Comparison of ENCODE assay signal across 23 mouse cellular contexts in genomic region chr13:109808039-109808438, GRCm38 (mm10).
DNase-seq lines count a peak whose midpoint lies in the region; ATAC-seq and TF ChIP-seq lines count a peak whose summit lies in the region.
"Had no signal": no experiment of that assay in that cellular context is flagged by ENCODE, and none has a peak within 500 bp of the region (broad histone marks: within the 10 kb centered on the region; RNA-seq: fewer than 3 reads in every experiment).

No protein-coding gene starts in this region.

- H3K4me3 ChIP-seq in hindbrain, embryonic 13.5 days = no peak overlapping the region
- H3K4me3 ChIP-seq in hindbrain, embryonic 14.5 days (replicated peaks; ENCODE audit: low read length) = no peak overlapping the region
- H3K4me3 ChIP-seq in lung, embryonic 14.5 days (ENCODE audit: low read depth, low read length) = no peak overlapping the region
- no peak overlapping the region for H3K4me3 ChIP-seq in lung, adult 2 months (replicated peaks; ENCODE audit: extremely low read depth, low read depth, low read length)
- H3K4me3 ChIP-seq in embryonic facial prominence, embryonic 13.5 days = no peak overlapping the region
- H3K4me3 ChIP-seq: heart, embryonic 15.5 days; megakaryocyte, embryonic 14.5 days; neural tube, embryonic 12.5 days had no signal

- 76% methylated on average over 6 of the region's 6 CpGs for WGBS in hindbrain, embryonic 13.5 days
- WGBS in hindbrain, embryonic 14.5 days = 80% methylated on average over 6 of the region's 6 CpGs
- WGBS in lung, embryonic 14.5 days = 48% methylated on average over 6 of the region's 6 CpGs
- 60% methylated on average over 6 of the region's 6 CpGs for WGBS in lung, adult 2 months
- WGBS in embryonic facial prominence, embryonic 13.5 days = 52% methylated on average over 6 of the region's 6 CpGs

- H3K27ac ChIP-seq in hindbrain, embryonic 13.5 days = peak overlapping the region; percentile 23; the same call in 1 of the 2 replicates
- H3K27ac ChIP-seq in hindbrain, embryonic 14.5 days = no peak overlapping the region
- H3K27ac ChIP-seq in lung, embryonic 14.5 days (ENCODE audit: low read depth) = peak overlapping the region; percentile 30; the same call in 1 of the 2 replicates
- no peak overlapping the region for H3K27ac ChIP-seq in embryonic facial prominence, embryonic 13.5 days
- H3K27ac ChIP-seq: heart, embryonic 15.5 days; liver, embryonic 14.5 days; neural tube, embryonic 12.5 days had no signal

- peaks cover 11% of the 10 kb centered on the region; the same call in 1 of the 2 replicates for H3K4me1 ChIP-seq in hindbrain, embryonic 13.5 days (replicated peaks)
- H3K4me1 ChIP-seq in hindbrain, embryonic 14.5 days (replicated peaks; ENCODE audit: control insufficient read depth, insufficient read depth, low read length) = 0 out of 2 replicates have a peak, but pooled peaks cover 3% of the 10 kb centered on the region
- H3K4me1 ChIP-seq in lung, embryonic 14.5 days (ENCODE audit: insufficient read depth) = no peaks in the 10 kb centered on the region
- no peaks in the 10 kb centered on the region for H3K4me1 ChIP-seq in lung, adult 2 months (ENCODE audit: control insufficient read depth, insufficient read depth, low read length)
- H3K4me1 ChIP-seq in embryonic facial prominence, embryonic 13.5 days = peaks cover 22% of the 10 kb centered on the region
- H3K4me1 ChIP-seq: neural tube, embryonic 12.5 days had no signal

- no peak overlapping the region for H3K4me2 ChIP-seq in hindbrain, embryonic 13.5 days
- H3K4me2 ChIP-seq in hindbrain, embryonic 14.5 days (replicated peaks) = no peak overlapping the region
- H3K4me2 ChIP-seq in lung, embryonic 14.5 days = peak overlapping the region; percentile 15; the same call in 1 of the 2 replicates
- H3K4me2 ChIP-seq in embryonic facial prominence, embryonic 13.5 days = no peak overlapping the region
- H3K4me2 ChIP-seq: heart, embryonic 15.5 days; neural tube, embryonic 12.5 days had no signal

- no peaks in the 10 kb centered on the region for H3K36me3 ChIP-seq in hindbrain, embryonic 13.5 days
- H3K36me3 ChIP-seq in hindbrain, embryonic 14.5 days (replicated peaks; ENCODE audit: control insufficient read depth, insufficient read depth) = no peaks in the 10 kb centered on the region
- no peaks in the 10 kb centered on the region for H3K36me3 ChIP-seq in lung, embryonic 14.5 days (ENCODE audit: insufficient read depth)
- no peaks in the 10 kb centered on the region for H3K36me3 ChIP-seq in embryonic facial prominence, embryonic 13.5 days
- H3K36me3 ChIP-seq: heart, embryonic 15.5 days; neural tube, embryonic 12.5 days had no signal

- H3K27me3 ChIP-seq in hindbrain, embryonic 13.5 days = no peaks in the 10 kb centered on the region
- H3K27me3 ChIP-seq in hindbrain, embryonic 14.5 days (ENCODE audit: control insufficient read depth, insufficient read depth, low read length) = no peaks in the 10 kb centered on the region
- H3K27me3 ChIP-seq in lung, embryonic 14.5 days (ENCODE audit: insufficient read depth, low read length) = no peaks in the 10 kb centered on the region
- H3K27me3 ChIP-seq in embryonic facial prominence, embryonic 13.5 days = no peaks in the 10 kb centered on the region
- H3K27me3 ChIP-seq: heart, embryonic 15.5 days; megakaryocyte, embryonic 14.5 days; neural tube, embryonic 12.5 days; Patski had no signal

- no peak for TF ChIP-seq POLR2A in lung, adult 2 months (IDR thresholded peaks at IDR 0.05; ENCODE audit: borderline replicate concordance, extremely low read depth, low read depth, low read length)

- no peaks in the 10 kb centered on the region for H3K9me3 ChIP-seq in hindbrain, embryonic 13.5 days
- H3K9me3 ChIP-seq in hindbrain, embryonic 14.5 days (ENCODE audit: control insufficient read depth, low read length) = no peaks in the 10 kb centered on the region
- H3K9me3 ChIP-seq in lung, embryonic 14.5 days (ENCODE audit: low read depth, low read length) = no peaks in the 10 kb centered on the region
- no peaks in the 10 kb centered on the region for H3K9me3 ChIP-seq in embryonic facial prominence, embryonic 13.5 days
- H3K9me3 ChIP-seq: heart, embryonic 15.5 days; megakaryocyte, embryonic 14.5 days; neural tube, embryonic 12.5 days had no signal

- no peak for DNase-seq in hindbrain, embryonic 14.5 days (ENCODE audit: low spot score)
- DNase-seq in lung, embryonic 14.5 days = no peak
- no peak for DNase-seq in lung, adult 2 months
- DNase-seq in cerebellum, adult 9-10 months = no peak
- DNase-seq: adrenal gland, postnatal 25 days; B cell, adult 2 months; cerebellum, adult 2 months; heart, adult 18-20 months; kidney, adult 8-10 months; layer of hippocampus, postnatal 36 days; spleen, adult 18-20 months; thymus, postnatal 14 days had no signal

- H3K9ac ChIP-seq in hindbrain, embryonic 13.5 days = no peak overlapping the region
- no peak overlapping the region for H3K9ac ChIP-seq in hindbrain, embryonic 14.5 days
- no peak overlapping the region for H3K9ac ChIP-seq in lung, embryonic 14.5 days
- no peak overlapping the region for H3K9ac ChIP-seq in embryonic facial prominence, embryonic 13.5 days
- H3K9ac ChIP-seq: heart, embryonic 15.5 days; liver, embryonic 14.5 days; neural tube, embryonic 12.5 days had no signal

- ATAC-seq in hindbrain, embryonic 13.5 days (ENCODE audit: low FRiP score) = no peak
- ATAC-seq in hindbrain, embryonic 14.5 days (ENCODE audit: low FRiP score) = no peak
- ATAC-seq in lung, embryonic 14.5 days (ENCODE audit: insufficient read depth) = peak; percentile 17; the same call in 1 of the 2 replicates
- peak; percentile 48; the same call in 1 of the 2 replicates for ATAC-seq in embryonic facial prominence, embryonic 13.5 days (ENCODE audit: insufficient number of reproducible peaks, insufficient read depth, low FRiP score, low TSS enrichment, low read depth)
- peak; percentile 62 for ATAC-seq in megakaryocyte, adult 5-6 weeks (ENCODE audit: poor library complexity, severe bottlenecking)
- ATAC-seq in inflammation-experienced regulatory T-cells, adult 6 months = no peak
- ATAC-seq: activated CD4-positive, CD25-positive, alpha-beta regulatory T cell, adult 4 months; forebrain, embryonic 14.5 days; Patski had no signal

- TF ChIP-seq CTCF in lung, embryonic 14.5 days (IDR thresholded peaks at IDR 0.05; ENCODE audit: low read depth) = no peak
- TF ChIP-seq CTCF in lung, adult 2 months (IDR thresholded peaks at IDR 0.05; ENCODE audit: insufficient read depth, low read length) = no peak

Comparison
In these comparisons a context has a peak if more than half of its experiments do, and no peak if none do; other contexts are left out.
1. H3K27ac ChIP-seq: peak in hindbrain, embryonic 13.5 days (single experiment) and lung, embryonic 14.5 days (single experiment); none in hindbrain, embryonic 14.5 days (single experiment) and embryonic facial prominence, embryonic 13.5 days (single experiment).
2. ATAC-seq: peak in lung, embryonic 14.5 days (single experiment), embryonic facial prominence, embryonic 13.5 days (single experiment) and megakaryocyte, adult 5-6 weeks (single experiment); none in hindbrain, embryonic 13.5 days (single experiment), hindbrain, embryonic 14.5 days (single experiment) and inflammation-experienced regulatory T-cells, adult 6 months (single experiment).